9 mouse cellular contexts compared by ENCODE assay signal in genomic region chr11:30091892-30092291, GRCm38 (mm10).
A peak's percentile ranks its signal among the peaks of the same experiment; 100 is the strongest.
DNase-seq lines count a peak whose midpoint lies in the region; ATAC-seq lines count a peak whose summit lies in the region.
"Had no signal": no experiment of that assay in that cellular context is flagged by ENCODE, and none has a peak within 500 bp of the region (broad histone marks: within the 10 kb centered on the region; RNA-seq: fewer than 3 reads in every experiment).

No protein-coding gene starts in this region.

- H3K27ac ChIP-seq in kidney, embryonic 16.5 days (ENCODE audit: low read length) = no peak overlapping the region
- H3K27ac ChIP-seq: macrophage had no signal

- H3K9ac ChIP-seq in kidney, embryonic 16.5 days (replicated peaks; ENCODE audit: low read length) = no peak overlapping the region

- H3K27me3 ChIP-seq in kidney, embryonic 16.5 days (ENCODE audit: insufficient read depth, low read length) = no peaks in the 10 kb centered on the region

- peaks cover 1% of the 10 kb centered on the region; the same call in 1 of the 2 replicates for H3K9me3 ChIP-seq in kidney, embryonic 16.5 days (ENCODE audit: low read length)

- ATAC-seq in kidney, embryonic 16.5 days (ENCODE audit: low FRiP score, low TSS enrichment) = no peak
- ATAC-seq in CD4-positive, CD25-positive, alpha-beta regulatory T cell, adult 4 months = peak; percentile 43
- ATAC-seq in granulocyte monocyte progenitor cell, adult 5-6 weeks (replicated peaks; ENCODE audit: poor library complexity, severe bottlenecking) = peak; percentile 52
- ATAC-seq in erythroblast, adult 5-6 weeks (replicated peaks; ENCODE audit: low FRiP score, poor library complexity, severe bottlenecking) = no peak

- 56% methylated on average over 4 of the region's 4 CpGs for WGBS in kidney, embryonic 16.5 days

- no peaks in the 10 kb centered on the region for H3K4me1 ChIP-seq in kidney, embryonic 16.5 days (ENCODE audit: insufficient read depth, low read length)

- H3K4me3 ChIP-seq in kidney, embryonic 16.5 days (ENCODE audit: low read length) = no peak overlapping the region

- H3K36me3 ChIP-seq in kidney, embryonic 16.5 days (ENCODE audit: insufficient read depth, low read length) = peaks cover 1% of the 10 kb centered on the region; the same call in 1 of the 2 replicates

- H3K4me2 ChIP-seq in kidney, embryonic 16.5 days (replicated peaks; ENCODE audit: low read depth, low read length) = no peak overlapping the region

- DNase-seq in kidney, postnatal 10 days = peak; percentile 38
- peak; percentile 57 for DNase-seq in R1 (ENCODE audit: low read depth, low spot score)
- DNase-seq in left cerebral cortex, adult 9 months (ENCODE audit: low spot score in 2 of 2) = no peak
- DNase-seq in spleen, postnatal 10 days (ENCODE audit: low spot score in 2 of 2) = no peak

Comparison
In these comparisons a context has a peak if more than half of its experiments do, and no peak if none do; other contexts are left out.
1. DNase-seq: peak in kidney, postnatal 10 days (single experiment) and R1 (single experiment); none in left cerebral cortex, adult 9 months (0 of 2) and spleen, postnatal 10 days (0 of 2).
2. ATAC-seq: peak in CD4-positive, CD25-positive, alpha-beta regulatory T cell, adult 4 months (single experiment) and granulocyte monocyte progenitor cell, adult 5-6 weeks (single experiment); none in kidney, embryonic 16.5 days (single experiment) and erythroblast, adult 5-6 weeks (single experiment).